Mouse (Mus musculus) testis, adult 2 months (tissue): ENCODE results near the gene Rasl10b. TPM values are rescaled to one million over a fixed set of nuclear protein-coding genes. Genes with fewer than 3 reads are reported as not detected.
A peak's percentile ranks its signal among the peaks of the same experiment; 100 is the strongest.

Source experiments
- H3K27ac ChIP-seq: fragments of 200-500 bp; 2 replicates; pipeline ENCODE4 v1.5.1; 2012; ENCODE audit warnings: low read depth, low read length; ENCODE audit not compliant: control insufficient read depth, insufficient read depth
- H3K27me3 ChIP-seq: fragments of 200-500 bp; 2 replicates; pipeline ENCODE4 v1.6.1; 2012; ENCODE audit warnings: mild to moderate bottlenecking, low read length, moderate library complexity; ENCODE audit not compliant: control insufficient read depth, insufficient read depth
- H3K36me3 ChIP-seq: fragments of 200-500 bp; 2 replicates; pipeline ENCODE4 v1.6.1; 2012; ENCODE audit warnings: mild to moderate bottlenecking, low read length; ENCODE audit not compliant: control insufficient read depth, insufficient read depth
- H3K4me1 ChIP-seq: fragments of 200-500 bp; 2 replicates; pipeline ENCODE4 v1.6.1; 2012; ENCODE audit warnings: low read length; ENCODE audit not compliant: control insufficient read depth, insufficient read depth
- H3K4me3 ChIP-seq: fragments of 200-500 bp; 2 replicates; pipeline ENCODE4 v1.5.1; 2012; ENCODE audit warnings: low read depth, mild to moderate bottlenecking, low read length, moderate library complexity, mixed read lengths; ENCODE audit not compliant: control insufficient read depth
- CTCF ChIP-seq: fragments of 200-500 bp; IDR thresholded peaks from 2 replicates; pipeline ENCODE4 v1.5.1; 2012; ENCODE audit warnings: low read depth, mild to moderate bottlenecking, inconsistent platforms, low read length, moderate library complexity; ENCODE audit not compliant: control insufficient read depth, insufficient read depth, insufficient replicate concordance
- POLR2A ChIP-seq: fragments of 200-500 bp; IDR thresholded peaks from 2 replicates; pipeline ENCODE4 v1.6.1; 2012; ENCODE audit warnings: low read depth, mild to moderate bottlenecking, inconsistent platforms, low read length, moderate library complexity; ENCODE audit not compliant: control insufficient read depth
- polyA plus RNA-seq: library from polyadenylated mRNA; depleted of rRNA; stranded (reverse); fragments of >200 nt; gene quantifications from 2 replicates; pipeline ENCODE4 v1.2.3, GENCODE M21; 2012; rRNA removed

The Rasl10b gene
- 2.0 and 2.1 TPM in 2 replicates for polyA plus RNA-seq

DNA sequence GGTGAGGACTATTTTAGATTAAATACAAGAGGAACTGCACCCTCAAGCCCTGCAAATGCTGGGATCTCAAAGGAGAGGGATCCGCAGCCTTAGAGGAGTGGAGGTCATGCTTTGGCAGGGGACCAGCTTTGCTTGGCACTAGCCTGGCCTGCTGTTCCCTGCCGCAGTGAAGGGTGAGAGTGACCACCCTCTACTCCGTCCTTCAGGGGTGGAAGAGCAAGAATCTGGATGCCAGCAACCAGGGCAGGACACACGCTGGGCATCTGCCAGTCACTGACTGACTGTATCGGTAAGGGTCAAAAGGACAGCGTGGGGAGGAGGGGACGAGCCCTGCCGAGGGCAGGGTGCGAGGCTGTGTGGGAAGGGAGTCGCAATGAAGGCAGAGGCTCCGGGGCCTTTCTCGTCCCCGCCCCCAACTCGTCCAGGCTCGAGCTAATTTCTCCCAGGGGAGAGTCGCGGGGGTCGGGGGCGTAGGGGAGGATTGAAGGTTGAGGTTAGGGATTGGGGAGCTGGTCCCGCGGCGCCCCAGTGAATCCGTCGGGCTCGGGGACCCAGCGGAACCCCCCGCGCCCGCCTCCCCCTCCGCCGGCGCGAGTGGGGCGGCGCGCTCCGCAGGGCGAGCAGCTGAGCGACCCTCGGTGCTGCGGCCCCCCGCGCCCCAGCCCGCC, at the start of gene Rasl10b:
TSS of gene Rasl10b (plus strand) at position 51 of the 668 bp plus-strand sequence.
- H3K27ac ChIP-seq: no peak within 1 kb of the TSS
- no peaks in the 10 kb centered on the region for H3K27me3 ChIP-seq
- H3K4me3 ChIP-seq: peak within 1 kb of the TSS; percentile 51
- H3K36me3 ChIP-seq: no peaks in the 10 kb centered on the region
- H3K4me1 ChIP-seq: peaks cover 6% of the 10 kb centered on the region
- no peak for TF ChIP-seq CTCF
- no peak; the same call in 1 of the 2 replicates for TF ChIP-seq POLR2A

GRCm38 (mm10) chr11:83364656-83365055, 44.3 kb upstream of the Rasl10b start:
- H3K4me1 ChIP-seq: no peaks in the 10 kb centered on the region
- no peak overlapping the region for H3K27ac ChIP-seq
- H3K4me3 ChIP-seq: no peak overlapping the region
- no peaks in the 10 kb centered on the region for H3K27me3 ChIP-seq
- no peak for TF ChIP-seq POLR2A
- TF ChIP-seq CTCF: no peak
- 0 out of 2 replicates have a peak, but pooled peaks cover 2% of the 10 kb centered on the region for H3K36me3 ChIP-seq

DNA sequence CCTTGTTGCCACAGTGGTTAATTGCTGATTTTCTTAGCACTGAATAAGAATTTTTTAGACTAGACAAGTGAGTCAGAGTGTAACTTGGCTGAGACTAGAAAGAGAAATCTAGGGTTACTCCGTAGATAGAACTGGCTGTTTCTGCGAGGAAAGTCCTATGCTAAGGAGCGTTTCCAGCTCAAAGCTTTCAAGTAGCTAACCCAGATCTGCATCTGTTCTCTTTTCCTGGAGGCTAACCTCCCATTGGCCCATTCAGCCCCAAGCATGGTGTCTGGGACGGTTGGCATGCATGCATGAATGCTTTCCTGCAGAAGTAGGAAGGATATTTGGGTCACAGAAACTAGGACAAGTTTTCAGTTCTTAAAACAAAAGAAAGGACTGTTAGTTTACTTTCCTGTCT, 37.7 kb upstream of the Rasl10b start:
- H3K4me3 ChIP-seq: no peak overlapping the region
- H3K4me1 ChIP-seq: no peaks in the 10 kb centered on the region
- no peak overlapping the region for H3K27ac ChIP-seq
- H3K36me3 ChIP-seq: 0 out of 2 replicates have a peak, but pooled peaks cover under 1% of the 10 kb centered on the region
- H3K27me3 ChIP-seq: no peaks in the 10 kb centered on the region
- TF ChIP-seq POLR2A (no peak), CTCF (no peak)

DNA sequence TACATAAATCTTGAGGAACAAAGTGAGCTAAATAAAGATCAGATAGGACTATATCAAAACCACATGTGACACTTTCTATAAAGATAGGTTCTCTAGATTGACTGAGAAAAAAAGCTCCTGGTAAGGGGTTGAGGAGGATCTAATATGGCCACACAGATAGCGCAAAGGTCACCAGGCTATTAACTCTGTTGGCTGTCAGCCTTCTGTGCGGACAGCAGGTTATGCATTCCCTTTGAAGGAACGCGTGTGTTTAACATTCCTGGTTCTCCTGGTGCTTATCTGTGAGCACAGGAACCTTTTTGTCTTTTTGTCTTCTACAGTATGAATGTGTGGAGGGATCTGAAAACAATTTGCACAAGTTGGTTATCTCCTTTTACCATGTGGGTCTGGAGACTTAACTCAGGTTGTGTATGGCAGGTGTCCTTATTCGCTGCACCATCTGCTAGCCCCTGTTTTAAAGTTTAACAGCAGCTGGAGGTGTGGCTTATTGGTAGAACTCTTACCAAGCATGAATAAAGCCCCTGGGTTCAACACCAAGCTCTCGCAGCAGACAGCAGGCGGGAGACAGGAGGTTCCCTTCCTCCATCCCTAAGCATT, 29.1 kb upstream of the Rasl10b start:
- Histone ChIP-seq H3K36me3 (no peaks in the 10 kb centered on the region), H3K4me3 (no peak overlapping the region), H3K27me3 (no peaks in the 10 kb centered on the region), H3K4me1 (no peaks in the 10 kb centered on the region), H3K27ac (no peak overlapping the region)
- no peak for TF ChIP-seq POLR2A
- no peak for TF ChIP-seq CTCF

- Histone ChIP-seq H3K27ac (no peak overlapping the region), H3K4me3 (no peak overlapping the region), H3K27me3 (no peaks in the 10 kb centered on the region), H3K4me1 (no peaks in the 10 kb centered on the region), H3K36me3 (no peaks in the 10 kb centered on the region)
- TF ChIP-seq CTCF: no peak
- TF ChIP-seq POLR2A: no peak
These were observed 25.9 kb upstream of the Rasl10b start for GRCm38 (mm10) chr11:83382876-83383531.

DNA sequence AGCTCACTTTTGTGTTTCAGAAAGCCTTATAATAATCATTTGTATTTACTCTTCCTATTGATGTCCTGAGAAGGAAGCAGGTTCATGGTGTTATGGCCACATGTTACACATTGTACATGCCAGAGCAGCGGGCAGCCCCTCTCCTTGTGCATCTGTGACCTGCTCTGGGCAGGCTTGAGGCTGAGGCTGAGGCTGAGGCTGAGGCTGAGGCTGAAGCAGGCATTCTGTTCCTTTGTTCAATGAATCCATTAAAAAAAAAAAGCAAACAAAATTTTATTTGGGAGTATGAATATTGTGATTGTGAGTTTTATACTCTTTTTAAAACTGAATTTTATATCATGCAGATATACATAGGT, 25.4 kb upstream of the Rasl10b start:
- H3K27ac ChIP-seq: no peak overlapping the region
- H3K27me3 ChIP-seq: no peaks in the 10 kb centered on the region
- H3K4me3 ChIP-seq: no peak overlapping the region
- no peaks in the 10 kb centered on the region for H3K4me1 ChIP-seq
- TF ChIP-seq POLR2A (no peak), CTCF (no peak)
- H3K36me3 ChIP-seq: no peaks in the 10 kb centered on the region

- H3K27me3 ChIP-seq: no peaks in the 10 kb centered on the region
- H3K27ac ChIP-seq: no peak overlapping the region
- no peaks in the 10 kb centered on the region for H3K4me1 ChIP-seq
- H3K4me3 ChIP-seq: no peak overlapping the region
- H3K36me3 ChIP-seq: peaks cover 5% of the 10 kb centered on the region
- TF ChIP-seq CTCF: no peak
- no peak for TF ChIP-seq POLR2A
These were observed 15.9 kb upstream of the Rasl10b start for GRCm38 (mm10) chr11:83393062-83393461.
